Mouse (Mus musculus): ENCODE results near the gene Dlx5. TPM values are rescaled to one million over a fixed set of nuclear protein-coding genes. Genes with fewer than 3 reads are reported as not detected.

Dlx5 gene
- polyA plus RNA-seq, 1 experiment from 2014 or later = not detected

GRCm38 (mm10) chr6:6869041-6869685 lies 12.7 kb downstream of the Dlx5 start:
- TF ChIP-seq CTCF (IDR thresholded peaks at IDR 0.05; ENCODE audit: low read depth) (no peak), EP300 (IDR thresholded peaks at IDR 0.05; ENCODE audit: low read depth) (no peak)
- Histone ChIP-seq H3K27ac (ENCODE audit: low read depth) (no peak overlapping the region), H3K4me1 (ENCODE audit: insufficient read depth) (no peaks in the 10 kb centered on the region), H3K9ac (replicated peaks) (no peak overlapping the region), H3K27me3 (ENCODE audit: insufficient read depth, low read length) (peaks cover 92% of the 10 kb centered on the region), H3K9me3 (ENCODE audit: low read length) (no peaks in the 10 kb centered on the region), H3K36me3 (replicated peaks; ENCODE audit: insufficient read depth, low read length) (no peaks in the 10 kb centered on the region), H3K4me2 (ENCODE audit: low read depth, low read length) (no peak overlapping the region), H3K4me3 (ENCODE audit: low read depth, low read length) (no peak overlapping the region)
- ATAC-seq (no peak), DNase-seq (no peak)
- WGBS (ENCODE audit: insufficient replicate concordance) = 6% methylated on average over 13 of the region's 13 CpGs

GRCm38 (mm10) chr6:6867031-6867430 lies 14.9 kb downstream of the Dlx5 start:
- H3K4me2 ChIP-seq (ENCODE audit: low read depth, low read length) = no peak overlapping the region
- H3K36me3 ChIP-seq (replicated peaks; ENCODE audit: insufficient read depth, low read length) = no peaks in the 10 kb centered on the region
- H3K27ac ChIP-seq (ENCODE audit: low read depth) = no peak overlapping the region
- DNase-seq (no peak), ATAC-seq (no peak)
- TF ChIP-seq CTCF (IDR thresholded peaks at IDR 0.05; ENCODE audit: low read depth) (no peak), EP300 (IDR thresholded peaks at IDR 0.05; ENCODE audit: low read depth) (no peak)
- 2% methylated on average over 9 of the region's 9 CpGs for WGBS (ENCODE audit: insufficient replicate concordance)
- H3K27me3 ChIP-seq (ENCODE audit: insufficient read depth, low read length) = peaks cover 92% of the 10 kb centered on the region
- H3K4me1 ChIP-seq (ENCODE audit: insufficient read depth) = peaks cover 12% of the 10 kb centered on the region
- H3K4me3 ChIP-seq (ENCODE audit: low read depth, low read length) = no peak overlapping the region
- H3K9ac ChIP-seq (replicated peaks) = no peak overlapping the region
- no peaks in the 10 kb centered on the region for H3K9me3 ChIP-seq (ENCODE audit: low read length)

DNA sequence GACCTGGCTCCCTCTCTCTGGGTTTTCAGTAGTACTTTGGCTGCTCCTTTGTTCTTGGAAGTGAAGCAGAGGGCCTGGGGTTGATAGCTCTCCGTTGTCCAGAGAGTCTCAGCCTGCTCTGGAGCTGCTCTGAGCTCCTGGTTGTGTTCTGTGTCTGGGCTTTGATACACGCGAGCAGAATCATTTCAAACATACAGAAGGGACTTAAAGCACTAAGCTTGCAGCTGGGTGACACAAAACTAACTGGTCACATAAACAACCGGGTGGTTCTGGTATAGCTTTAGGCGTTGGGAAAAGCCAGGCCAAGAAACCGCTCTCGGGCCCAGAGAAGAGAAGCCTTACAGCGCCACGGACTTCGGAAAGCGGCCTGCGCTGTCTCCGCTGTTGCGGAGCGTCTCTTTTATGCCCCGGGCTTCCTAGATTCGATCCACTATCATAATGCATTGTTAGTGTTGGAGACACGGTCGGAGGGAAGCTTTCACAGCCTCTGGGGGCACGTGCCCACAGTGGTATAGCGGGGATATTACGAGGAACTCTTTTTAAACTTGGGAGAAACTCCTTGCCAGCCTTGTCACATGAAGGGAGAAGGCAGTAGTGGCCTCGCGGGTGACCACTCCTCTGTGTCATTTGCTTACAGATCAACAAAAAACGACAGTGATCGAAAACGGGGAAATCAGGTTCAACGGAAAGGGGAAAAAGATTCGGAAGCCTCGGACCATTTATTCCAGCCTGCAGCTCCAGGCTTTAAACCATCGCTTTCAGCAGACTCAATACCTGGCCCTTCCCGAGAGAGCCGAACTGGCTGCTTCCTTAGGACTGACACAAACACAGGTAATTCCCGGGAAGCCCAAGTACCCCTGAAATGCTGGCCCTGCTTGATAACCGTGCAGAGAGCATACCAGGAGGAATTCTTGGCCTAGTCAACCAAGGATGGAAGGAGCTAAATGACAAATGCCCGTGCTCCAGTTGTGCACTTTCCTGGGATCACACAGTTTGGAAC lies 17.1 kb downstream of the Dlx5 start:
- no peaks in the 10 kb centered on the region for H3K36me3 ChIP-seq (replicated peaks; ENCODE audit: insufficient read depth, low read length)
- peaks cover 12% of the 10 kb centered on the region for H3K4me1 ChIP-seq (ENCODE audit: insufficient read depth)
- TF ChIP-seq CTCF (IDR thresholded peaks at IDR 0.05; ENCODE audit: low read depth) = no peak
- TF ChIP-seq EP300 (IDR thresholded peaks at IDR 0.05; ENCODE audit: low read depth) = no peak
- peaks cover 92% of the 10 kb centered on the region for H3K27me3 ChIP-seq (ENCODE audit: insufficient read depth, low read length)
- 0 out of 2 replicates have a peak overlapping the region, but pooled peaks have one; percentile 32 for H3K4me3 ChIP-seq (ENCODE audit: low read depth, low read length)
- H3K27ac ChIP-seq (ENCODE audit: low read depth) = no peak overlapping the region
- no peak overlapping the region for H3K4me2 ChIP-seq (ENCODE audit: low read depth, low read length)
- H3K9ac ChIP-seq (replicated peaks) = no peak overlapping the region
- WGBS (ENCODE audit: insufficient replicate concordance) = 3% methylated on average over 36 of the region's 36 CpGs
- no peak for ATAC-seq
- DNase-seq = no peak
- no peaks in the 10 kb centered on the region for H3K9me3 ChIP-seq (ENCODE audit: low read length)

DNA sequence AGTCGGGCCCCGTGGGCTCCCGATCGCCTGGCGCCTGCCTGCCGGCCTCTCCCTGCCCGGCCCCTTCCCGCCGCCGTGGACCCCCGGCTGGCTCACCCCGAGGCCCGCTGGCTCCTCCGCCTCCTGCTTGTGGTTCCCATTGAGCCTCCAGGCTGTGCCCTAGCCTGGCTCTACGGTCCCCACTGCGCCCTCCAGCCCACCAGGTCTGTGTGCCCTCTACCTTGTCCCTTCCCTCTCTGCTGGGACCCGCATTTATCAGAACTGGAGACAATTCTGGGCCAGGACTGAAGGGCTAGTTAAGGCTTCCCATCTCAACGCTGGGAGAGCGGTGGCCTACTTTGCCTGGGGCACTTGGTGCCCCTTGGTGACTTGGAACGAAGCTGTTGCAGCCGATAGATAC lies 17.9 kb downstream of the Dlx5 start:
- ATAC-seq (no peak), DNase-seq (no peak)
- TF ChIP-seq EP300 (IDR thresholded peaks at IDR 0.05; ENCODE audit: low read depth) (no peak), CTCF (IDR thresholded peaks at IDR 0.05; ENCODE audit: low read depth) (no peak)
- Histone ChIP-seq H3K36me3 (replicated peaks; ENCODE audit: insufficient read depth, low read length) (no peaks in the 10 kb centered on the region), H3K4me1 (ENCODE audit: insufficient read depth) (peaks cover 12% of the 10 kb centered on the region), H3K27ac (ENCODE audit: low read depth) (no peak overlapping the region), H3K9me3 (ENCODE audit: low read length) (no peaks in the 10 kb centered on the region), H3K4me3 (ENCODE audit: low read depth, low read length) (peak overlapping the region; percentile 32), H3K4me2 (ENCODE audit: low read depth, low read length) (peak overlapping the region; percentile 62), H3K9ac (replicated peaks) (no peak overlapping the region), H3K27me3 (ENCODE audit: insufficient read depth, low read length) (peaks cover 92% of the 10 kb centered on the region)
- 3% methylated on average over 18 of the region's 21 CpGs for WGBS (ENCODE audit: insufficient replicate concordance)

DNA sequence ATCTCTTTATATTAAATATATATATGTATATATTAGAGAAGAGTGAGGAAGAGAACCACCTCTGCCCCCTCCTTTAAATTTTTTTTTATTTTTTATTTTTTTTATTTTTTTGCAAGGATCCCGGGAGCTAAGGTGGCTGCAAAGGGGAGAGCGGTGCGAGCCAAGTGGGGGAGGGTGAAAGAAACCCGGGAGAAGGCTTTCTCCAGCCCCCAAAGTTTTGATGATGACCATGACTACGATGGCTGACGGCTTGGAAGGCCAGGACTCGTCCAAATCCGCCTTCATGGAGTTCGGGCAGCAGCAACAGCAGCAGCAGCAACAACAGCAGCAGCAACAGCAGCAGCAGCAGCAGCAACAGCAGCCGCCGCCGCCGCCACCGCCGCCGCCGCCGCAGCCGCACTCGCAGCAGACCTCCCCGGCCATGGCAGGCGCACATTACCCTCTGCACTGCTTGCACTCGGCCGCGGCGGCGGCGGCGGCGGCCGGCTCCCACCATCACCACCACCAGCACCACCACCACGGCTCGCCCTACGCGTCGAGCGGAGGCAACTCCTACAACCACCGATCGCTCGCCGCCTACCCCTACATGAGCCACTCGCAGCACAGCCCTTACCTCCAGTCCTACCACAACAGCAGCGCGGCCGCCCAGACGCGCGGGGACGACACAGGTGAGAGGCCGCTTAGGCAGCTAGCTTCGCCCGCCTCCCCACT lies 18.6 kb downstream of the Dlx5 start, which contains the start of gene Dlx6:
Dlx6 (plus strand) TSS at position 175 of the 711 bp plus-strand sequence.
- Histone ChIP-seq H3K4me1 (ENCODE audit: insufficient read depth) (peaks cover 12% of the 10 kb centered on the region), H3K27me3 (ENCODE audit: insufficient read depth, low read length) (peaks cover 90% of the 10 kb centered on the region), H3K4me3 (ENCODE audit: low read depth, low read length) (peak within 1 kb of the TSS; percentile 32), H3K9ac (replicated peaks) (no peak within 1 kb of the TSS), H3K27ac (ENCODE audit: low read depth) (no peak within 1 kb of the TSS), H3K4me2 (ENCODE audit: low read depth, low read length) (peak within 1 kb of the TSS; percentile 62), H3K36me3 (replicated peaks; ENCODE audit: insufficient read depth, low read length) (no peaks in the 10 kb centered on the region), H3K9me3 (ENCODE audit: low read length) (no peaks in the 10 kb centered on the region)
- peak; percentile 43 for ATAC-seq
- 1% methylated on average over 29 of the region's 52 CpGs for WGBS (ENCODE audit: insufficient replicate concordance)
- TF ChIP-seq EP300 (IDR thresholded peaks at IDR 0.05; ENCODE audit: low read depth) = no peak
- TF ChIP-seq CTCF (IDR thresholded peaks at IDR 0.05; ENCODE audit: low read depth) = no peak
- no peak for DNase-seq

Data from liver, postnatal 0 days (tissue).